14 mouse cellular contexts compared by ENCODE assay signal in the genomic region with DNA sequence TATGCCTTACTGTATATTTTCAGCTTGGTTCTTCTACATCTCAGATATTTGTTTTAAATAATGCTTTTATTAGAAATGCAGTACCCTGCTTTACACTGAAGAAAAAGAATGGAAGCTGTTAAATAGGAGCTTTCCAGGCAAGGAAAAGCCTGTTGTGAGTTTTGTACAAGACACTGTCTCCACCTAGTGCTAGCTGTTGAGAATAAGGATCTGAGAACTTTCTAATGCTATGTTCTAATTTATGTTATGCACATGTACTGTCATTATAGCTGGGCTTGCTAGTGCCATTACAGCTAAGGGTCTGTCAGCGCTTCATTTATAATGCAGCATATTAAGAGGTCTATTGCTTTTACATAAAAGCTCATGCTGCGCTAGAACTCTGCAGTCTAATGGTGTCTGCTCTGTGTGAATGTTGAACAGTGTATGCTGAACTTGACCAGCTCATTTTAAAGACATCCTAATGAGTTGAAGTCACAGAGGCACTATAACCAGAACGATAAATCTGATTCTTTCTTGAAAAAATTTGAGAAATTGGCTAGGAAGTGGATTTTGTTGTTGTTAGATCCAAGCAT.
DNase-seq lines count a peak whose midpoint lies in the region; ATAC-seq and TF ChIP-seq lines count a peak whose summit lies in the region.
"Had no signal": no experiment of that assay in that cellular context is flagged by ENCODE, and none has a peak within 500 bp of the region (broad histone marks: within the 10 kb centered on the region; RNA-seq: fewer than 3 reads in every experiment).

No protein-coding gene starts in this region.

- H3K27me3 ChIP-seq in hindbrain, postnatal 0 days (ENCODE audit: insufficient read depth, low read length) = no peaks in the 10 kb centered on the region
- H3K27me3 ChIP-seq in heart, embryonic 11.5 days (ENCODE audit: control insufficient read depth, insufficient read depth, low read length) = no peaks in the 10 kb centered on the region
- H3K27me3 ChIP-seq: neural tube, embryonic 12.5 days had no signal

- ATAC-seq in hindbrain, postnatal 0 days = peak; percentile 68
- no peak for ATAC-seq in heart, embryonic 11.5 days (replicated peaks; ENCODE audit: insufficient number of reproducible peaks, low FRiP score, low TSS enrichment)
- ATAC-seq: activated CD4-positive, CD25-positive, alpha-beta regulatory T cell, adult 4 months had no signal

- no peak overlapping the region for H3K9ac ChIP-seq in hindbrain, postnatal 0 days (replicated peaks; ENCODE audit: low read length)
- H3K9ac ChIP-seq in heart, embryonic 11.5 days (ENCODE audit: low read depth, low read length) = no peak overlapping the region
- H3K9ac ChIP-seq: neural tube, embryonic 12.5 days had no signal

- no peak overlapping the region for H3K4me2 ChIP-seq in hindbrain, postnatal 0 days (ENCODE audit: low read depth, low read length)
- H3K4me2 ChIP-seq in heart, embryonic 11.5 days = no peak overlapping the region
- H3K4me2 ChIP-seq: neural tube, embryonic 12.5 days had no signal

- TF ChIP-seq CTCF in layer of hippocampus, adult 2 months (conservative IDR thresholded peaks at IDR 0.05) = peak; percentile 81
- TF ChIP-seq CTCF in hindbrain, postnatal 0 days (IDR thresholded peaks at IDR 0.05; ENCODE audit: low read depth) = peak; percentile 79

- no peaks in the 10 kb centered on the region for H3K9me3 ChIP-seq in hindbrain, postnatal 0 days (ENCODE audit: low read length)
- no peaks in the 10 kb centered on the region for H3K9me3 ChIP-seq in heart, embryonic 11.5 days (replicated peaks; ENCODE audit: control insufficient read depth, low read length)
- H3K9me3 ChIP-seq: neural tube, embryonic 12.5 days had no signal

- no peaks in the 10 kb centered on the region for H3K4me1 ChIP-seq in hindbrain, postnatal 0 days (ENCODE audit: insufficient read depth, low read length)
- H3K4me1 ChIP-seq in heart, embryonic 11.5 days (ENCODE audit: control insufficient read depth, insufficient read depth, low read length) = no peaks in the 10 kb centered on the region
- H3K4me1 ChIP-seq: neural tube, embryonic 12.5 days had no signal

- H3K4me3 ChIP-seq in layer of hippocampus, adult 2 months = no peak overlapping the region
- no peak overlapping the region for H3K4me3 ChIP-seq in hindbrain, postnatal 0 days (ENCODE audit: low read length)
- H3K4me3 ChIP-seq in heart, embryonic 11.5 days (ENCODE audit: low read depth, low read length) = no peak overlapping the region
- H3K4me3 ChIP-seq: neural tube, embryonic 12.5 days had no signal

- H3K36me3 ChIP-seq in hindbrain, postnatal 0 days (ENCODE audit: insufficient read depth, low read length) = no peaks in the 10 kb centered on the region
- no peaks in the 10 kb centered on the region for H3K36me3 ChIP-seq in heart, embryonic 11.5 days (ENCODE audit: control insufficient read depth, insufficient read depth, low read length)
- H3K36me3 ChIP-seq: neural tube, embryonic 12.5 days had no signal

- WGBS in hindbrain, postnatal 0 days = 73% methylated on average over 3 of the region's 3 CpGs
- 75% methylated on average over 3 of the region's 3 CpGs for WGBS in heart, embryonic 11.5 days (ENCODE audit: insufficient replicate concordance)

- peak; percentile 6 to 13 for DNase-seq in layer of hippocampus, adult 2 months (ENCODE audit: low spot score in 2 of 2)
- DNase-seq in layer of hippocampus, adult 8-10 months (ENCODE audit: low spot score in 2 of 2) = no peak
- peak; percentile 4 for DNase-seq in NIH3T3 (ENCODE audit: low read depth)
- peak; percentile 45 for DNase-seq in embryo, embryonic 10.5 days (ENCODE audit: low spot score)
- DNase-seq in hindbrain, postnatal 0 days (ENCODE audit: low spot score) = peak; percentile 86
- DNase-seq in spleen, postnatal 10 days (ENCODE audit: low spot score in 2 of 2) = no peak
- no peak for DNase-seq in adrenal gland, adult 2 months
- DNase-seq: heart, postnatal 36 days; kidney, postnatal 4 days; liver; thymus, postnatal 25 days had no signal

- no peak overlapping the region for H3K27ac ChIP-seq in layer of hippocampus, adult 2 months
- no peak overlapping the region for H3K27ac ChIP-seq in hindbrain, postnatal 0 days
- H3K27ac ChIP-seq in heart, embryonic 11.5 days (ENCODE audit: low read depth, low read length) = no peak overlapping the region
- H3K27ac ChIP-seq: neural tube, embryonic 12.5 days had no signal

Comparison
In these comparisons a context has a peak if more than half of its experiments do, and no peak if none do; other contexts are left out.
1. DNase-seq: peak in layer of hippocampus, adult 2 months (2 of 2), NIH3T3 (single experiment), embryo, embryonic 10.5 days (single experiment) and hindbrain, postnatal 0 days (single experiment); none in layer of hippocampus, adult 8-10 months (0 of 2), spleen, postnatal 10 days (0 of 2) and adrenal gland, adult 2 months (single experiment).